Mouse (Mus musculus): ENCODE measurements around the gene Atrn.

DNA sequence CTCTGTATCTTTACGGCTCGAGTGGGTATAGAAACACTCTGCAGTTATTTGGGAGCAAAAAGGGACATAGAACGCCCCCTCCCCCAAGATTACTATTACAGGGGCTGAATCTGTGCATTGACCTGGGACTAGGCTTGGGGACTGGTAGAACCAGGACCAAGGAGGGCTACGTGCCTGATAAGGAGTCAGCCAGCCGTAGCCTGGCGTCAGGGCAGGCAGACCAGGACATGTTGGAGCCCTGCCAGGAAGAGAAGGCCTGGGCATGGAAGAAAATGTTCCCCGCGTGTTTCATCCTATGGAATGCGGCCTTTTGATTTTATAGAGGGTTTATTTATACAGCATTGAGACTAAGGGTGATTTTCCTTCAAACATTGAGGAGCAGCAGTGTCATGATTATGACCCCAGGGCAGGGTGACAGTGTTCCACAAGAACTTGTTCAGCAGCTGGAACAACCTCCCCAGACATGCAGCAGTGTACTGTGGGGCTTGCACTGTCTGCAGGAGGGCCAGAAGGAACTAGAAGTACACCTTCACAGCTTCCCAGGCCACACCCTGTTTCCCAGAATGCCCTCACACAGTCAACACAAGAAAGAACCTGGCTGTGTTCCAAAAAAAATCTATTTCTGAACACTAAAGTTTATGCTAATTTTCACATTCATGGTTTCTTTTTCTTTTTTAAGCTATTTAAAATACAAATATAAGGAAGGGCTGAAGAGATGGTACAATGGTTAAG lies 138.9 kb downstream of the Atrn start:
- TF ChIP-seq CTCF (conservative IDR thresholded peaks at IDR 0.05; ENCODE audit: insufficient read depth, insufficient read length, low read depth, low read length) (no peak), POLR2A (IDR thresholded peaks at IDR 0.05; ENCODE audit: low read depth, low read length) (no peak)
